19 mouse cellular contexts compared by ENCODE assay signal in the genomic region with DNA sequence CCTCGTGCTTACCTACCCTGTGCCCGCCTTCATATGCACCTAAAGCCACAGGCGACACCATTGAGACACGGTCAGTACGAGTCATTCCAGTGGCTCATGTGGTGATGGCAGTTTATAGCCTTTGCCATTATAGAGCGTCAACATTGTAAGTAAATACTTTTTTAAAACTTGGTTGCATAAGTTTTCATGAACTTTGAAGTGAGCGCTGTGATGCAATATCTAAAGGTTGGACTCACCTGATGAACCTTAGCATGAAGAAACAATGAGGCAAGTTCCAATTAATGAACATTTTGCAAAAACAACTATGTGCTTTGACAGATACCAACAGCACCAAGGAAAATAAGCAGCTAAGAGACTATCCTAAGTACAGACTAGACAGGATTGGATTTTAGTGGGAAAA. TPM values are rescaled to one million over a fixed set of nuclear protein-coding genes. Genes with fewer than 3 reads are reported as not detected.
"Had no signal": no experiment of that assay in that cellular context is flagged by ENCODE, and none has a peak within 500 bp of the region (broad histone marks: within the 10 kb centered on the region; RNA-seq: fewer than 3 reads in every experiment).

No protein-coding gene starts in this region.

- H3K27me3 ChIP-seq: midbrain, embryonic 13.5 days; neural tube, embryonic 13.5 days; stomach, embryonic 15.5 days had no signal

- DNase-seq: kidney, adult 2 months; kidney, postnatal 25 days; layer of hippocampus, adult 9-11 months; lung, embryonic 14.5 days; right cerebral cortex, postnatal 25 days; spleen, adult 18-20 months; thymus, postnatal 36 days had no signal

- H3K27ac ChIP-seq: kidney, postnatal 0 days; layer of hippocampus, adult 2 months; liver, embryonic 14.5 days; midbrain, embryonic 13.5 days; neural tube, embryonic 13.5 days; stomach, embryonic 15.5 days had no signal

- ATAC-seq: lung, postnatal 0 days; midbrain, embryonic 13.5 days; midbrain, embryonic 16.5 days had no signal

- H3K4me2 ChIP-seq: lung, embryonic 14.5 days; midbrain, embryonic 13.5 days; neural tube, embryonic 13.5 days; stomach, embryonic 15.5 days had no signal

- H3K4me3 ChIP-seq: layer of hippocampus, adult 2 months; megakaryocyte, embryonic 14.5 days; midbrain, embryonic 10.5 days; midbrain, embryonic 13.5 days; myocyte; neural tube, embryonic 13.5 days; stomach, embryonic 15.5 days had no signal

- H3K9ac ChIP-seq: liver, embryonic 14.5 days; lung, embryonic 14.5 days; midbrain, embryonic 13.5 days; neural tube, embryonic 13.5 days; stomach, embryonic 15.5 days had no signal

- H3K9me3 ChIP-seq: megakaryocyte, embryonic 14.5 days; midbrain, embryonic 10.5 days; midbrain, embryonic 13.5 days; neural tube, embryonic 13.5 days; stomach, embryonic 15.5 days had no signal

RNA-seq across cellular contexts. Expression of gene Hykk, which starts 56.6 kb away (rescaled TPM):
- total RNA-seq: monocyte, adult 5-6 weeks had no signal
